Mouse (Mus musculus) layer of hippocampus, postnatal 25 days (tissue): Measurements from ENCODE around the gene Slc26a6. TPM values are rescaled to one million over a fixed set of nuclear protein-coding genes. Genes with fewer than 3 reads are reported as not detected.

Experiments
- DNase-seq, 2 experiments: peaks; one replicate each; pipeline ENCODE4 v3.0.0; 2022; ENCODE audit warnings: mixed read lengths in 2 of 2, low spot score in 1 of 2; ENCODE audit errors: extremely low spot score in 1 of 2
- total RNA-seq, 2 experiments: library from RNA; stranded (reverse); gene quantifications; 2 replicates each; pipeline ENCODE4 v1.2.3; 2021

Gene Slc26a6
- total RNA-seq, 2 experiments from 2014 or later = 21.4 to 21.5 TPM

- peak; percentile 36 to 53 for DNase-seq
Observed at GRCm38 (mm10) chr9:108842989-108843388, 10.1 kb upstream of the Slc26a6 start.

GRCm38 (mm10) chr9:108845390-108845789, 7.7 kb upstream of the Slc26a6 start:
- DNase-seq = no peak

- no peak for DNase-seq
Observed at GRCm38 (mm10) chr9:108847374-108847773, 5.7 kb upstream of the Slc26a6 start.

- DNase-seq = no peak
Observed at GRCm38 (mm10) chr9:108848419-108848818, 4.7 kb upstream of the Slc26a6 start.

GRCm38 (mm10) chr9:108853635-108854240, 655 bp downstream of the Slc26a6 start:
- DNase-seq = peak in 1 of 2 experiments; percentile 78

GRCm38 (mm10) chr9:108854241-108854696, 1.2 kb downstream of the Slc26a6 start:
- peak; percentile 76 to 82 for DNase-seq

- no peak for DNase-seq
Observed at GRCm38 (mm10) chr9:108855335-108855734, 2.3 kb downstream of the Slc26a6 start.

GRCm38 (mm10) chr9:108858792-108859527, 5.9 kb downstream of the Slc26a6 start:
- DNase-seq = no peak

- no peak for DNase-seq
Observed at GRCm38 (mm10) chr9:108912308-108912707, 59.2 kb downstream of the Slc26a6 start.

GRCm38 (mm10) chr9:108913161-108913560, 60.1 kb downstream of the Slc26a6 start:
- DNase-seq = no peak

GRCm38 (mm10) chr9:108913621-108914020, 60.5 kb downstream of the Slc26a6 start:
- DNase-seq = no peak

- DNase-seq = peak in 1 of 2 experiments; percentile 45
Observed at GRCm38 (mm10) chr9:108914491-108914890, 61.4 kb downstream of the Slc26a6 start, which contains the start of gene Tmem89. Tmem89 (plus strand) TSS chr9:108914619.

- DNase-seq = no peak
Observed at GRCm38 (mm10) chr9:108925897-108926296, 72.8 kb downstream of the Slc26a6 start.

GRCm38 (mm10) chr9:108928424-108928823, 75.3 kb downstream of the Slc26a6 start:
- no peak for DNase-seq

- no peak for DNase-seq
Observed at GRCm38 (mm10) chr9:108935991-108936390, 82.9 kb downstream of the Slc26a6 start.

GRCm38 (mm10) chr9:108936418-108937364, 83.6 kb downstream of the Slc26a6 start, which contains the start of gene Uqcrc1:
Uqcrc1 (plus strand) TSS chr9:108936633.
- peak; percentile 86 to 97 for DNase-seq

- no peak for DNase-seq
Observed at GRCm38 (mm10) chr9:108945111-108945510, 92.0 kb downstream of the Slc26a6 start.

- DNase-seq = no peak
Observed at GRCm38 (mm10) chr9:108945608-108946007, 92.5 kb downstream of the Slc26a6 start.

- no peak for DNase-seq
Observed at GRCm38 (mm10) chr9:108949231-108949966, 96.3 kb downstream of the Slc26a6 start.
